Mouse (Mus musculus) mouse embryonic stem cell (cell line): ENCODE results near the gene Kctd15.

Source experiments
- in situ Hi-C, 2 experiments: fragments of 300-500 bp; cut with MboI; formaldehyde crosslinking; loops; 1 replicate in 1 of 2; 3 replicates in 1 of 2; pipeline ENCODE4 v1.14.3; 2019 to 2020; ENCODE audit warnings: low sequenced_read_pairs in 2 of 2, low pct_unique_long_range_greater_than_20kb in 1 of 2, mixed read lengths in 1 of 2; ENCODE audit not compliant: unreplicated experiment in 1 of 2

The Kctd15 gene

DNA sequence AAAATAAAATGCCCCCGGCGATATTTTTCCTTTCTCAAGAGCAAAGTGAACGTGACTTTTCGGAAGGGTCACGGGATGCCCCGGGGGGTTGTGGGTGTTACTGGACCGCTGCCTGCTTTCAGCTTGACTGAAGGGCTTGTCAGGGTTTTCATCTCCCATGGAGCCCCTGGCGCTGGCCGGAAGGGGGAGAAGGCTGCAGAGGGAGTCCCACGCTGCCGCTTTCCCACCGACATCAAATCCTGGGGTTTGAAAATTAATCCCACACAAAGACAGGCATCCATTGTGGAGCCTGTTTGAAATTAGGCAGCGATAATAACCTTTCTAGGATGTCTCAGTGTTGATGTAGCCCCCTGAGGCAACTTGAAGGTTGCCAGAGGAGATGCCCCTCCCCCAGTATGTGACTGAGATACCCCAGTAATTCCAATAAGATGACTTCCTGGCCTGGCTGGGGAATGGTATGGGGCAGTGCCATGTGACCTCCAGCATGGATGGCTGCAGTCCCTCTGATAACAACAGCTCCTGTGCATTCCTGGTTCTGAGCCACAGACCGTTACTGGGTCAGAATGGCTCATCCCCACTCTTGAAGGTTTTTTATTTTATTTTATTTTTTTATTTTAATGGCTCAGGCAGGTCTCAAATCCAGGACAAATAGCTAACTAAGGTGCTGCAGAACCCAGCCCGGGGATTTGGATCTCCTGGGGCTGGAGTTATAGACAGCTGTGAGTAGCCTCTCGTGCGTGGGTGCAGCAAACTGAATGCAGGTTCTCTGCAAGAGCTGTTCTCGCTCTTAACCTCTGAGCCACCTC lies 61.8 kb downstream of the Kctd15 start:
- in situ Hi-C loops, result no loop called here

GRCm38 (mm10) chr7:34590711-34591110 lies 65.8 kb downstream of the Kctd15 start:
- in situ Hi-C loops, result no loop called here
